Mouse (Mus musculus) right cerebral cortex, postnatal 14 days (tissue): ENCODE results near the gene Chdh.

Experiments used
- DNase-seq: peaks from one replicate; pipeline ENCODE4 v3.0.0; 2022

The Chdh gene

GRCm38 (mm10) chr14:30066752-30067151 lies 57.9 kb downstream of the Chdh start:
- no peak for DNase-seq

- no peak for DNase-seq
These were observed 59.7 kb downstream of the Chdh start for GRCm38 (mm10) chr14:30068566-30068965.

GRCm38 (mm10) chr14:30075268-30075887 lies 66.6 kb downstream of the Chdh start:
- DNase-seq, result no peak

- DNase-seq, result no peak
These were observed 69.4 kb downstream of the Chdh start for GRCm38 (mm10) chr14:30078115-30078808.

- no peak for DNase-seq
These were observed 70.9 kb downstream of the Chdh start for GRCm38 (mm10) chr14:30079729-30080128.
